Mouse (Mus musculus): ENCODE measurements around the gene Zc2hc1b. TPM values are rescaled to one million over a fixed set of nuclear protein-coding genes. Genes with fewer than 3 reads are reported as not detected.

Gene Zc2hc1b
- polyA plus RNA-seq, 1 experiment from 2014 or later: not detected

GRCm38 (mm10) chr10:13184170-13184766, 6.4 kb upstream of the Zc2hc1b start:
- Histone ChIP-seq H3K4me3 (ENCODE audit: low read depth, low read length) (no peak overlapping the region), H3K9me3 (ENCODE audit: control insufficient read depth, low read length) (no peaks in the 10 kb centered on the region), H3K27ac (ENCODE audit: low read depth, low read length) (no peak overlapping the region), H3K9ac (ENCODE audit: low read length) (no peak overlapping the region), H3K4me1 (ENCODE audit: control insufficient read depth, insufficient read depth, low read length) (no peaks in the 10 kb centered on the region), H3K4me2 (no peak overlapping the region), H3K36me3 (ENCODE audit: control insufficient read depth, insufficient read depth, low read length) (peaks cover 14% of the 10 kb centered on the region; the same call in 1 of the 2 replicates), H3K27me3 (ENCODE audit: control insufficient read depth, insufficient read depth, low read length) (no peaks in the 10 kb centered on the region)
- no peak for ATAC-seq (ENCODE audit: low FRiP score)
- WGBS: 95% methylated on average over 4 of the region's 4 CpGs
- DNase-seq (ENCODE audit: low spot score, missing footprints): no peak

GRCm38 (mm10) chr10:13180211-13180610, 2.4 kb upstream of the Zc2hc1b start:
- H3K4me3 ChIP-seq (ENCODE audit: low read depth, low read length): no peak overlapping the region
- DNase-seq (ENCODE audit: low spot score, missing footprints) (no peak), ATAC-seq (ENCODE audit: low FRiP score) (no peak)
- no peak overlapping the region for H3K4me2 ChIP-seq
- H3K27me3 ChIP-seq (ENCODE audit: control insufficient read depth, insufficient read depth, low read length): no peaks in the 10 kb centered on the region
- WGBS: 91% methylated on average over 7 of the region's 7 CpGs
- no peaks in the 10 kb centered on the region for H3K9me3 ChIP-seq (ENCODE audit: control insufficient read depth, low read length)
- H3K4me1 ChIP-seq (ENCODE audit: control insufficient read depth, insufficient read depth, low read length): no peaks in the 10 kb centered on the region
- H3K9ac ChIP-seq (ENCODE audit: low read length): no peak overlapping the region
- no peak overlapping the region for H3K27ac ChIP-seq (ENCODE audit: low read depth, low read length)
- peaks cover 14% of the 10 kb centered on the region; the same call in 1 of the 2 replicates for H3K36me3 ChIP-seq (ENCODE audit: control insufficient read depth, insufficient read depth, low read length)

- no peak for ATAC-seq (ENCODE audit: low FRiP score)
- H3K4me2 ChIP-seq: no peak overlapping the region
- H3K36me3 ChIP-seq (ENCODE audit: control insufficient read depth, insufficient read depth, low read length): peaks cover 6% of the 10 kb centered on the region; the same call in 1 of the 2 replicates
- H3K4me3 ChIP-seq (ENCODE audit: low read depth, low read length): no peak overlapping the region
- no peak for DNase-seq (ENCODE audit: low spot score, missing footprints)
- H3K27ac ChIP-seq (ENCODE audit: low read depth, low read length): no peak overlapping the region
- H3K9ac ChIP-seq (ENCODE audit: low read length): no peak overlapping the region
- H3K4me1 ChIP-seq (ENCODE audit: control insufficient read depth, insufficient read depth, low read length): no peaks in the 10 kb centered on the region
- H3K27me3 ChIP-seq (ENCODE audit: control insufficient read depth, insufficient read depth, low read length): no peaks in the 10 kb centered on the region
- no peaks in the 10 kb centered on the region for H3K9me3 ChIP-seq (ENCODE audit: control insufficient read depth, low read length)
- WGBS: 93% methylated on average over 7 of the region's 7 CpGs
Observed at GRCm38 (mm10) chr10:13175866-13176265, 2.0 kb downstream of the Zc2hc1b start.

- 74% methylated on average over 10 of the region's 10 CpGs for WGBS
- 0 out of 2 replicates have a peak, but pooled peaks have one; percentile 16 for ATAC-seq (ENCODE audit: low FRiP score)
- no peak for DNase-seq (ENCODE audit: low spot score, missing footprints)
- H3K4me3 ChIP-seq (ENCODE audit: low read depth, low read length): no peak overlapping the region
- H3K36me3 ChIP-seq (ENCODE audit: control insufficient read depth, insufficient read depth, low read length): no peaks in the 10 kb centered on the region
- H3K9me3 ChIP-seq (ENCODE audit: control insufficient read depth, low read length): no peaks in the 10 kb centered on the region
- no peak overlapping the region for H3K27ac ChIP-seq (ENCODE audit: low read depth, low read length)
- H3K4me2 ChIP-seq: no peak overlapping the region
- H3K4me1 ChIP-seq (ENCODE audit: control insufficient read depth, insufficient read depth, low read length): no peaks in the 10 kb centered on the region
- H3K27me3 ChIP-seq (ENCODE audit: control insufficient read depth, insufficient read depth, low read length): no peaks in the 10 kb centered on the region
- no peak overlapping the region for H3K9ac ChIP-seq (ENCODE audit: low read length)
Observed at GRCm38 (mm10) chr10:13172798-13173221, 5.0 kb downstream of the Zc2hc1b start.

- DNase-seq (ENCODE audit: low spot score, missing footprints) (no peak), ATAC-seq (ENCODE audit: low FRiP score) (no peak)
- no peak overlapping the region for H3K4me3 ChIP-seq (ENCODE audit: low read depth, low read length)
- no peaks in the 10 kb centered on the region for H3K4me1 ChIP-seq (ENCODE audit: control insufficient read depth, insufficient read depth, low read length)
- no peaks in the 10 kb centered on the region for H3K36me3 ChIP-seq (ENCODE audit: control insufficient read depth, insufficient read depth, low read length)
- H3K9me3 ChIP-seq (ENCODE audit: control insufficient read depth, low read length): no peaks in the 10 kb centered on the region
- no peak overlapping the region for H3K27ac ChIP-seq (ENCODE audit: low read depth, low read length)
- no peak overlapping the region for H3K9ac ChIP-seq (ENCODE audit: low read length)
- no peaks in the 10 kb centered on the region for H3K27me3 ChIP-seq (ENCODE audit: control insufficient read depth, insufficient read depth, low read length)
- WGBS: 73% methylated on average over 2 of the region's 2 CpGs
- H3K4me2 ChIP-seq: no peak overlapping the region
Observed at GRCm38 (mm10) chr10:13171461-13171860, 6.4 kb downstream of the Zc2hc1b start.

- H3K9me3 ChIP-seq (ENCODE audit: control insufficient read depth, low read length): no peaks in the 10 kb centered on the region
- no peaks in the 10 kb centered on the region for H3K4me1 ChIP-seq (ENCODE audit: control insufficient read depth, insufficient read depth, low read length)
- DNase-seq (ENCODE audit: low spot score, missing footprints) (no peak), ATAC-seq (ENCODE audit: low FRiP score) (no peak)
- H3K4me3 ChIP-seq (ENCODE audit: low read depth, low read length): no peak overlapping the region
- no peak overlapping the region for H3K4me2 ChIP-seq
- H3K36me3 ChIP-seq (ENCODE audit: control insufficient read depth, insufficient read depth, low read length): no peaks in the 10 kb centered on the region
- 60% methylated on average over 12 of the region's 12 CpGs for WGBS
- H3K9ac ChIP-seq (ENCODE audit: low read length): no peak overlapping the region
- no peak overlapping the region for H3K27ac ChIP-seq (ENCODE audit: low read depth, low read length)
- no peaks in the 10 kb centered on the region for H3K27me3 ChIP-seq (ENCODE audit: control insufficient read depth, insufficient read depth, low read length)
Observed at GRCm38 (mm10) chr10:13170739-13171448, 6.9 kb downstream of the Zc2hc1b start.

GRCm38 (mm10) chr10:13168461-13168860, 9.4 kb downstream of the Zc2hc1b start:
- ATAC-seq (ENCODE audit: low FRiP score) (no peak), DNase-seq (ENCODE audit: low spot score, missing footprints) (no peak)
- Histone ChIP-seq H3K4me2 (no peak overlapping the region), H3K4me1 (ENCODE audit: control insufficient read depth, insufficient read depth, low read length) (no peaks in the 10 kb centered on the region), H3K9ac (ENCODE audit: low read length) (no peak overlapping the region), H3K4me3 (ENCODE audit: low read depth, low read length) (no peak overlapping the region), H3K36me3 (ENCODE audit: control insufficient read depth, insufficient read depth, low read length) (no peaks in the 10 kb centered on the region), H3K27ac (ENCODE audit: low read depth, low read length) (no peak overlapping the region), H3K27me3 (ENCODE audit: control insufficient read depth, insufficient read depth, low read length) (no peaks in the 10 kb centered on the region), H3K9me3 (ENCODE audit: control insufficient read depth, low read length) (no peaks in the 10 kb centered on the region)
- WGBS: 85% methylated on average over 5 of the region's 5 CpGs

- Histone ChIP-seq H3K4me1 (ENCODE audit: control insufficient read depth, insufficient read depth, low read length) (no peaks in the 10 kb centered on the region), H3K27ac (ENCODE audit: low read depth, low read length) (no peak overlapping the region), H3K9ac (ENCODE audit: low read length) (no peak overlapping the region), H3K4me3 (ENCODE audit: low read depth, low read length) (no peak overlapping the region), H3K4me2 (no peak overlapping the region), H3K36me3 (ENCODE audit: control insufficient read depth, insufficient read depth, low read length) (no peaks in the 10 kb centered on the region), H3K27me3 (ENCODE audit: control insufficient read depth, insufficient read depth, low read length) (no peaks in the 10 kb centered on the region), H3K9me3 (ENCODE audit: control insufficient read depth, low read length) (peaks cover 3% of the 10 kb centered on the region; the same call in 1 of the 2 replicates)
- DNase-seq (ENCODE audit: low spot score, missing footprints) (no peak), ATAC-seq (ENCODE audit: low FRiP score) (no peak)
- 90% methylated on average over 4 of the region's 4 CpGs for WGBS
Observed at GRCm38 (mm10) chr10:13162031-13162430, 15.8 kb downstream of the Zc2hc1b start.

GRCm38 (mm10) chr10:13160913-13161312, 16.9 kb downstream of the Zc2hc1b start:
- Histone ChIP-seq H3K4me3 (ENCODE audit: low read depth, low read length) (no peak overlapping the region), H3K27me3 (ENCODE audit: control insufficient read depth, insufficient read depth, low read length) (no peaks in the 10 kb centered on the region), H3K9me3 (ENCODE audit: control insufficient read depth, low read length) (peaks cover 3% of the 10 kb centered on the region; the same call in 1 of the 2 replicates), H3K9ac (ENCODE audit: low read length) (no peak overlapping the region), H3K4me2 (no peak overlapping the region), H3K36me3 (ENCODE audit: control insufficient read depth, insufficient read depth, low read length) (no peaks in the 10 kb centered on the region), H3K27ac (ENCODE audit: low read depth, low read length) (no peak overlapping the region), H3K4me1 (ENCODE audit: control insufficient read depth, insufficient read depth, low read length) (no peaks in the 10 kb centered on the region)
- ATAC-seq (ENCODE audit: low FRiP score): no peak
- 90% methylated on average over 4 of the region's 4 CpGs for WGBS
- no peak for DNase-seq (ENCODE audit: low spot score, missing footprints)

All from midbrain, embryonic 11.5 days (tissue).